Mouse (Mus musculus): ENCODE results near the gene Tmem178b.

DNA sequence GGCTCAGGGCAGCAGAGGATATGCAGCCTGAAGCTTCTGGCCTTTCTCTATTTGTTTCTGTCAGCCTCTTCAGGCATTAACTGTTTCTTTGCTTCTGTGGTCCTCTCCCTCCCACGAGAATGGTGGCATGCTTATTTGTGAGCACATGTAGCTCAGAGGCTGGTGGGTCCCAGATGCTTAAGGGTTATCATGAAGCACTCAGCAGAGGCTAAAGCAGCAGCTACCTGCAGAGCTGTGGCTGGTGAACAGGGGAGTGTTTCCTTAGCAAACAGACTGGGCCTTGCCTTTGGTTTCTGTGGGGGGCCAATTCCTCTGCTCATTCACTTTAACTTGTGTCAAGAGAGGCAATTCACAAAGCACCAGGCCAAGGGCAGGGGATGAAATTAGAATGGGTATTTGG lies 203.0 kb downstream of the Tmem178b start:
- no peak for TF ChIP-seq CTCF (IDR thresholded peaks at IDR 0.05; ENCODE audit: low read depth, low read length)
- TF ChIP-seq GATA1 (IDR thresholded peaks at IDR 0.05; ENCODE audit: borderline replicate concordance, low read length): no peak
- TF ChIP-seq TAL1 (conservative IDR thresholded peaks at IDR 0.05; ENCODE audit: low read depth, low read length): no peak
- no peak for TF ChIP-seq GATA2 (IDR thresholded peaks at IDR 0.05; ENCODE audit: borderline replicate concordance, low read depth, low read length)
